Mouse (Mus musculus): ENCODE results near the gene Fbxl2. TPM values are rescaled to one million over a fixed set of nuclear protein-coding genes. Genes with fewer than 3 reads are reported as not detected.

The Fbxl2 gene
- polyA plus RNA-seq, 1 experiment from 2014 or later: 1.8 TPM

- Histone ChIP-seq H3K9me3 (replicated peaks; ENCODE audit: control insufficient read depth, low read length) (no peaks in the 10 kb centered on the region), H3K4me1 (ENCODE audit: control insufficient read depth, insufficient read depth, low read length) (peaks cover 12% of the 10 kb centered on the region), H3K9ac (ENCODE audit: low read length) (no peak overlapping the region), H3K36me3 (ENCODE audit: control insufficient read depth, insufficient read depth) (peaks cover 9% of the 10 kb centered on the region), H3K4me2 (ENCODE audit: low read depth, low read length) (no peak overlapping the region), H3K4me3 (ENCODE audit: low read length) (no peak overlapping the region), H3K27ac (ENCODE audit: low read length) (no peak overlapping the region), H3K27me3 (ENCODE audit: control insufficient read depth, insufficient read depth, low read length) (no peaks in the 10 kb centered on the region)
- 84% methylated on average over 3 of the region's 3 CpGs for WGBS
- ATAC-seq (replicated peaks; ENCODE audit: extremely low read depth, insufficient read depth, low FRiP score): no peak
These were observed 104.7 kb downstream of the Fbxl2 start for GRCm38 (mm10) chr9:113941103-113941805.

GRCm38 (mm10) chr9:113939063-113939850 lies 106.7 kb downstream of the Fbxl2 start:
- Histone ChIP-seq H3K4me2 (ENCODE audit: low read depth, low read length) (no peak overlapping the region), H3K27me3 (ENCODE audit: control insufficient read depth, insufficient read depth, low read length) (no peaks in the 10 kb centered on the region), H3K27ac (ENCODE audit: low read length) (no peak overlapping the region), H3K4me3 (ENCODE audit: low read length) (no peak overlapping the region), H3K9me3 (replicated peaks; ENCODE audit: control insufficient read depth, low read length) (no peaks in the 10 kb centered on the region), H3K9ac (ENCODE audit: low read length) (no peak overlapping the region), H3K4me1 (ENCODE audit: control insufficient read depth, insufficient read depth, low read length) (peaks cover 18% of the 10 kb centered on the region), H3K36me3 (ENCODE audit: control insufficient read depth, insufficient read depth) (no peaks in the 10 kb centered on the region)
- 77% methylated on average over 9 of the region's 9 CpGs for WGBS
- no peak for ATAC-seq (replicated peaks; ENCODE audit: extremely low read depth, insufficient read depth, low FRiP score)

DNA sequence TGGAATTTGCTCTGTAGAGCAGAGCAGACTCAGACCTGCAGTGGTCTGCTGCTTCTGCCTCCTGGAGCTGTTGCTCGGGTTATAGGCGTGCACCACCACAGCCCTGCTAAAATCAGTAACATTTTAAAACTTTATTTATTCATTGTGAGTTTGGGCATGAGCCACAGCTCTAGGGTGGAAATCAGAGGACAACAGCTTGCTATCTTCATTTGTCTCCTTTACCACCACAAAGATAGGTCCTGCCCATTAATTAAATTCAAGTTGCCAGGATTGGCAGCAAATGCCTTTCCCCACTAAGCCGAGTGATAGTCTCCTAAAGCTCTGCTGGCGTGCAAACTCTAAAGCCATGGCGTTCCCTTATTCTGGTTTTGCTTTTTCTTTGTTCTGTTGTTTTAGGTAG lies 110.4 kb downstream of the Fbxl2 start:
- H3K9ac ChIP-seq (ENCODE audit: low read length): no peak overlapping the region

GRCm38 (mm10) chr9:113932501-113932900 lies 113.5 kb downstream of the Fbxl2 start:
- Histone ChIP-seq H3K4me3 (ENCODE audit: low read length) (peak overlapping the region; percentile 98), H3K9ac (ENCODE audit: low read length) (peak overlapping the region; percentile 98), H3K27ac (ENCODE audit: low read length) (peak overlapping the region; percentile 84), H3K36me3 (ENCODE audit: control insufficient read depth, insufficient read depth) (no peaks in the 10 kb centered on the region), H3K4me1 (ENCODE audit: control insufficient read depth, insufficient read depth, low read length) (peaks cover 23% of the 10 kb centered on the region), H3K9me3 (replicated peaks; ENCODE audit: control insufficient read depth, low read length) (no peaks in the 10 kb centered on the region), H3K27me3 (ENCODE audit: control insufficient read depth, insufficient read depth, low read length) (no peaks in the 10 kb centered on the region), H3K4me2 (ENCODE audit: low read depth, low read length) (peak overlapping the region; percentile 64)
- no peak for ATAC-seq (replicated peaks; ENCODE audit: extremely low read depth, insufficient read depth, low FRiP score)
- 19% methylated on average over 11 of the region's 11 CpGs for WGBS

More for the DNA sequence above, 110.4 kb downstream of the Fbxl2 start:
- Histone ChIP-seq H3K9me3 (replicated peaks; ENCODE audit: control insufficient read depth, low read length) (no peaks in the 10 kb centered on the region), H3K27me3 (ENCODE audit: control insufficient read depth, insufficient read depth, low read length) (no peaks in the 10 kb centered on the region), H3K4me2 (ENCODE audit: low read depth, low read length) (no peak overlapping the region), H3K4me1 (ENCODE audit: control insufficient read depth, insufficient read depth, low read length) (peaks cover 21% of the 10 kb centered on the region), H3K27ac (ENCODE audit: low read length) (no peak overlapping the region), H3K4me3 (ENCODE audit: low read length) (no peak overlapping the region), H3K36me3 (ENCODE audit: control insufficient read depth, insufficient read depth) (no peaks in the 10 kb centered on the region)
- 69% methylated on average over 5 of the region's 5 CpGs for WGBS
- ATAC-seq (replicated peaks; ENCODE audit: extremely low read depth, insufficient read depth, low FRiP score): no peak

DNA sequence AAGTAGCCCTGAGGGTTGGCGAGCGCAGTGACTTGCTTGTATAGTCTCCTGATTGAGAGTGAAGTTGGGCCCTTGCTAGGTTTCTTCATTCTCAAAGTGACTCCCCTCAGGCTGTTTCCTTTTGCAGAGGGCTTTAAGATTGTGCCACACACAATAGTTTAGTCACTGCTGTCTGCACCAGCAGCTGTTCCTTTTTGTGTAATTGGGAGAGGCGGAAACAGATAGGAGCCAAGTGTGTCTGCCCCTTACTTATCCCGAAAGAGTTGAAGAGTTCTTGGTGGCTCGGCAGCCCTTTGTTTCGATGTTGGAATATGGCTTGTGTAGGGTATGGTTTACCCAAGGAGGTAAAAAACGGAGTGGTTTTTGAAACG lies 113.9 kb downstream of the Fbxl2 start:
- Histone ChIP-seq H3K27me3 (ENCODE audit: control insufficient read depth, insufficient read depth, low read length) (no peaks in the 10 kb centered on the region), H3K4me1 (ENCODE audit: control insufficient read depth, insufficient read depth, low read length) (peaks cover 23% of the 10 kb centered on the region)
- under 1% methylated on average over 8 of the region's 8 CpGs for WGBS

GRCm38 (mm10) chr9:113931375-113932099 lies 114.5 kb downstream of the Fbxl2 start:
- Histone ChIP-seq H3K9ac (ENCODE audit: low read length) (peak overlapping the region; percentile 98), H3K4me2 (ENCODE audit: low read depth, low read length) (peak overlapping the region; percentile 64), H3K27me3 (ENCODE audit: control insufficient read depth, insufficient read depth, low read length) (no peaks in the 10 kb centered on the region), H3K36me3 (ENCODE audit: control insufficient read depth, insufficient read depth) (no peaks in the 10 kb centered on the region), H3K9me3 (replicated peaks; ENCODE audit: control insufficient read depth, low read length) (no peaks in the 10 kb centered on the region), H3K27ac (ENCODE audit: low read length) (peak overlapping the region; percentile 84), H3K4me3 (ENCODE audit: low read length) (peak overlapping the region; percentile 98), H3K4me1 (ENCODE audit: control insufficient read depth, insufficient read depth, low read length) (peaks cover 21% of the 10 kb centered on the region)
- peak; percentile 6; the same call in 1 of the 2 replicates for ATAC-seq (replicated peaks; ENCODE audit: extremely low read depth, insufficient read depth, low FRiP score)
- under 1% methylated on average over 75 of the region's 91 CpGs for WGBS

More for the DNA sequence above, 113.9 kb downstream of the Fbxl2 start:
- peak overlapping the region; percentile 64 for H3K4me2 ChIP-seq (ENCODE audit: low read depth, low read length)
- peak overlapping the region; percentile 84 for H3K27ac ChIP-seq (ENCODE audit: low read length)
- H3K9me3 ChIP-seq (replicated peaks; ENCODE audit: control insufficient read depth, low read length): no peaks in the 10 kb centered on the region
- no peak for ATAC-seq (replicated peaks; ENCODE audit: extremely low read depth, insufficient read depth, low FRiP score)
- peak overlapping the region; percentile 98 for H3K9ac ChIP-seq (ENCODE audit: low read length)
- H3K4me3 ChIP-seq (ENCODE audit: low read length): peak overlapping the region; percentile 98
- no peaks in the 10 kb centered on the region for H3K36me3 ChIP-seq (ENCODE audit: control insufficient read depth, insufficient read depth)

DNA sequence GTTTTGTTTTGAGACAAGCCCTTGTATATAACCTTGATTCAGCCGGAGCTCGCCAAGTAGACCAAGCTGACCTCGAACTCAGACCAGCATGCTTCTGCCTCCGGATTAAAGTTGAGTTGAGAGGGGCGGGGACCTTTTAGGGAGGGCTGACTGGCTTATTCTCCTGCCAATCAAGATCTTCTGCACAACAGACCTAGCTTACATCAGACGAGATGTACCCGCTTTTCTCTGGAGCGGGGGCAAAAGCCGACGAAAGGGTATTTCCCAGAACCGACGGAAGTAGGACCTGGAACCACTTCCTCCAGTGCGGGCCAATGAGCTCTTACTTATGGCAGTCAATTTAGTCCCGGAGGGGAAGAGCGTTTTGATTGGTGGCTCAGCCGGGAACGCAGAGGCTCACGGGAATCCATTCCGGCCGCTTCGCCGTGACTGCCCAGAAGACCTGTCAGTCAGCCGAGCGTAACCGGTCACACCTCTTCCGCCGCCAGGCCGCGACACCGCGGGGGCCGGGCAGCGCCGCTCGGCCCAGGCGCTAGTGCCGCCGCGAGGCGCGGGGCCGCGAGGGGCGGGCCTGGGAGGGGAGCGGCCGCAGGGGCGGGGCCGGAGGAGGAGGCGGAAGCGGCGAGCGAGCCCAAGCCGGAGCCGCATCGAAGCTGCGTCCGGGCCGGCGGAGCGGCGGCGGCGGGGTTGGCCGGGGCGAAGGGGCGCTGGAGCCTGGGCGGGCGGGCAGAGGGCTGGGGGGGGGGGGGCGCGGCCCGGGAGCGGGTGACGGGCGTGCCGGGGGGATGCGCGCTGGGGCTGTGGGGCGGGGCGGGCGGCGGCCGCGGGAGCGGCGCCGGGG lies 115.2 kb downstream of the Fbxl2 start, which contains the start of gene Ubp1:
TSS of gene Ubp1 (plus strand) at position 401 of the 841 bp plus-strand sequence.
- H3K27me3 ChIP-seq (ENCODE audit: control insufficient read depth, insufficient read depth, low read length): no peaks in the 10 kb centered on the region
- peak within 1 kb of the TSS; percentile 98 for H3K9ac ChIP-seq (ENCODE audit: low read length)
- no peaks in the 10 kb centered on the region for H3K36me3 ChIP-seq (ENCODE audit: control insufficient read depth, insufficient read depth)
- WGBS: under 1% methylated on average over 60 of the region's 86 CpGs
- peak within 1 kb of the TSS; percentile 84 for H3K27ac ChIP-seq (ENCODE audit: low read length)
- peak within 1 kb of the TSS; percentile 98 for H3K4me3 ChIP-seq (ENCODE audit: low read length)
- peaks cover 21% of the 10 kb centered on the region for H3K4me1 ChIP-seq (ENCODE audit: control insufficient read depth, insufficient read depth, low read length)
- ATAC-seq (replicated peaks; ENCODE audit: extremely low read depth, insufficient read depth, low FRiP score): peak; percentile 97
- H3K4me2 ChIP-seq (ENCODE audit: low read depth, low read length): peak within 1 kb of the TSS; percentile 80
- H3K9me3 ChIP-seq (replicated peaks; ENCODE audit: control insufficient read depth, low read length): no peaks in the 10 kb centered on the region

- no peaks in the 10 kb centered on the region for H3K36me3 ChIP-seq (ENCODE audit: control insufficient read depth, insufficient read depth)
- H3K9me3 ChIP-seq (replicated peaks; ENCODE audit: control insufficient read depth, low read length): no peaks in the 10 kb centered on the region
- WGBS: 71% methylated on average over 1 of the region's 1 CpGs
- no peak overlapping the region for H3K4me2 ChIP-seq (ENCODE audit: low read depth, low read length)
- no peak overlapping the region for H3K4me3 ChIP-seq (ENCODE audit: low read length)
- peaks cover 16% of the 10 kb centered on the region for H3K4me1 ChIP-seq (ENCODE audit: control insufficient read depth, insufficient read depth, low read length)
- H3K27me3 ChIP-seq (ENCODE audit: control insufficient read depth, insufficient read depth, low read length): no peaks in the 10 kb centered on the region
- H3K27ac ChIP-seq (ENCODE audit: low read length): no peak overlapping the region
- H3K9ac ChIP-seq (ENCODE audit: low read length): no peak overlapping the region
- no peak for ATAC-seq (replicated peaks; ENCODE audit: extremely low read depth, insufficient read depth, low FRiP score)
These were observed 116.3 kb downstream of the Fbxl2 start for GRCm38 (mm10) chr9:113929676-113930075.

Measured in heart, embryonic 16.5 days (tissue).